Mouse (Mus musculus) granulocyte monocyte progenitor cell, adult 5-6 weeks (primary cell): ENCODE measurements around the gene Lpcat1. TPM values are rescaled to one million over a fixed set of nuclear protein-coding genes. Genes with fewer than 3 reads are reported as not detected.

ENCODE experiments used
- ATAC-seq: replicated peaks from 2 replicates; pipeline ENCODE4 v1.8.0; 2016; ENCODE audit warnings: mild to moderate bottlenecking, moderate TSS enrichment, inconsistent platforms; ENCODE audit not compliant: poor library complexity, severe bottlenecking
- total RNA-seq, 2 experiments: library from RNA; stranded (forward) in 1 of 2; stranded (reverse) in 1 of 2; fragments of 200-712, 200-1000 nt in 1 of 2; fragments of >200 nt in 1 of 2; fragmentation: Nextera tagmentation in 1 of 2; gene quantifications; 2 replicates each; pipeline ENCODE4 v1.2.3; 2014 to 2017

The Lpcat1 gene
- total RNA-seq, 2 experiments from 2014 or later, result 19.0 to 32.3 TPM

DNA sequence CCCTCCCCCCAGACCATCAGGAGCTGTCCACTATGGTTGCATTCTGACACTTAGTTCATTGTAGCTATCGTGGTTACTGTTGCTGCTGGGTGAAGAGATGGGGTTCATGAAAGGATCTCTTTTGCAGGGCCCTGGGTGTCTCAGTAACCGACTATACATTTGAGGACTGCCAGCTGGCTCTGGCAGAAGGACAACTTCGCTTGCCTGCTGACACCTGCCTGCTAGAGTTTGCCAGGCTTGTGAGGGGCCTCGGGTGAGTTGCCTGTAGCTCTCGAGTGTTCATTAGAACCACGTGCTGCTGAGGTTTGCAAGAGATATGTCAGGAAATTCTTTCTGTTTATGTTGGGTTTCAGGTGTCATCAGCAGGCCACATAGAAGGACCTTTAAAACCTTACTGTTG, 42.9 kb downstream of the Lpcat1 start:
- ATAC-seq, result no peak

DNA sequence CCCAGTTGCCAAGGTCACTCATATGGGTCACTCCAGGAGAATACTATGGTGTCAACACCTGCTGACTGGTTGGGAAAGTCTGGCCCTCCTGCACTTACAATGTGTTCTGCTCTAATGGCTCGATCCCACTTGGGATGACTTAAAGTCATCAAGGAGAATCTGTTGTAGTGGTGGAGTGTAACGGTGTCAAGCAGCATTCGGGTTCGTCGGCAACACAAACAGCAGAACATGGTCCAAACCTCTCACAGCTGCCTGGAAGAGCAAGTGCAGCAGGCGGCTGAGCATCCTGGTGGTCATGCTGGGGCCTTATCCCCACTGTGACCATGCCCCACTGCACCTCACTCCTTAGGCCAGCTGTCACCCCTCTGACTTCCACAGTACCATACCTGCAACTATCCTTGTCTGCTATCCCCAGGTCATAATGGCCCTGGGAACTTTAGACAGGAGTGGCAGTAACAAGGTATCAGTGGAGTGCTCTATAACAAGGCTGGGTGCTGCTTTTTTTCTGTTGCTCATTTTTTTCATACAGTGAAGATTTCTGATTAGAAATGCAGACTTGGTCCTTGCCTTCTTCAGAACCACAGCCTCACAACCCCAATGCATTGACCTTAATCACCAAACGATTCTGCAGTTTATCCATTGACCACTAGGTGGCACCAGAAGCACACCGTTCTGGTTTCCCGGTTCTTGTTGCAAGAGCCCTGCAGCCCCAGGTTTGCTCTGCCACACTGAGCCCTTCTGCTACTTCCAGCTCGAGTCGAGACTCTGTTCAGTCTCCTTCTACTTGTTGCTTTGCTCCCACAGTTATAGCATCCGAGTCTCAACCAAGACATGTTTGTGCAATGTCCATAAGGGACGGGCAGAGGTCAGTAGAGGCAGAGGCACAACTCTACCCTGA, 46.0 kb downstream of the Lpcat1 start:
- peak; percentile 90 for ATAC-seq

DNA sequence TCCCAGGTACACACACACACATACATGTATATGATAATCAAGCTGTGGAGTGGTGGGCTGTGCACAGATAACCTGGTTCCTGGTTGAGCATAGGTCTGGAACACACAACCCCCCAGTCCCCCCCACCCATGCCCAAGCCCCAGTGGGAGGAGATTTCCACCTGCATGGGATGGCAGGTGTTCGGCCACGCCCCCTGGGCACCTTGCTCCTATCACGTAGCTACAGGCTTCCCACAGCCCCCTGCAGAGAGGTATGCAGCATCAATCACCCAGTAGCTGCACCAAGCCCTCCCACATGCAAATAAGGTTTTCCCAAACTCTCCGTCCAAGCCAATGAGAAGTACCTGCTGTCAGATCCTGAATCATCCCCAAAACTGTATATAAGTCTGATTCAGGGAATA, 49.9 kb downstream of the Lpcat1 start:
- no peak for ATAC-seq

DNA sequence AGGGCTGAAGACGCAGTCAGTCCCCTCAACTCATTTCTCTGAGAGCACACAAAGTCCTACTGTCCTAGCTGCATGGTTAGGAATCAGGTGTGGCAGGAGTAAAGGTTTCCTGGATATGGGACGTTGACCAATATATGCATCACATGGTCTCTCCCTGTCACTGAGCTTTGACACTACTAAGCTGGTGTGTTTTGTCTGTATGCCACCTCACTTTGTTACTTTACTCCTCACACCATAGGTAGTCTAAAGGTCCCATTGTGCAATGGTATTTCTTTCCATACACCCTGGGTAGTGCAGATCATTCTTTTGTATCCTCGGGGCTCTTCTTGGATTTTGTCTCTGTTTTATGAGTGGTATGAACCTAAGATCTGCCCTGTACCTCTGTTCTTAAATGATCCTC, 66.7 kb downstream of the Lpcat1 start:
- ATAC-seq, result no peak

DNA sequence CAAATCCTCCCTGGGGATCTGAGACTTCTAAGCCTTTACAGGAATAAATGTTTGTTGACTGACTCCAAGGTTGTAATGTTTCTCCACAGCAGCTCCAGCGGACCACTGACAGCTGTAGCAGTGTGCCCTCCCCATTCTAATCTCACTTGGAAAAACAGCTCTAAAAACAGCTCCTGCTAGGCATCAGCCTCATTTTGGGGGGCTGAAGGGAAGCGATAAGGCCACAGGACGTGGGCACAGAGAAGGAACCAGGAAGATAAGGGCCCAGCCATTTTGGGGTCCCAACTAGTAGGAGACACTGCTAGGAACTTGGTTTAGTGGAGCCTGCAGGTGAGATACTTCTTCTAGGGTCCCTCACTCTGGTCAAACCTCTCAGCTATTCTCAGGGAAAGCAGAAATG, 68.3 kb downstream of the Lpcat1 start:
- ATAC-seq, result no peak

DNA sequence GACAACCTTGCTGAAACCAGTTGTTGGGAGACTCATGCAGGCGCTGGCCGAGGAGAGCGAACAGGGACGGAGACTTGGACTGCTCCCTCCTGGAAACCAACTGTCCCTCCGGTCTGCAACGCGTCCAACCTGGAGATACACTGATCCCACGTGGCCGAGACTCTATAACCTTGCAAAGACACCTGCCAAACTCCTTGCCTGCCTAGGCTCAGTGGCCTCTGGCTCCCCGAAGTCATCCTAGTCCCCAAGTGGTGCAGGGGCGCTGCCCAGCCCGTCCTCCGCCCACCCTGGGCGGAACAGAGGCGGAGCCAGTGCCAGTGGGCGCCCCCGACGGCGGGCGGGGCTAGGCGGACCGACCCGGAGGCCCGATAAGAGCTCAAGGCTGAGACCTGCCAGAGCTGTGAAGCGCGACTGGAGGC, 69.4 kb downstream of the Lpcat1 start, which contains the start of gene Slc6a3:
TSS of gene Slc6a3 (plus strand) at position 345 of the 419 bp plus-strand sequence.
- peak; percentile 88 for ATAC-seq

DNA sequence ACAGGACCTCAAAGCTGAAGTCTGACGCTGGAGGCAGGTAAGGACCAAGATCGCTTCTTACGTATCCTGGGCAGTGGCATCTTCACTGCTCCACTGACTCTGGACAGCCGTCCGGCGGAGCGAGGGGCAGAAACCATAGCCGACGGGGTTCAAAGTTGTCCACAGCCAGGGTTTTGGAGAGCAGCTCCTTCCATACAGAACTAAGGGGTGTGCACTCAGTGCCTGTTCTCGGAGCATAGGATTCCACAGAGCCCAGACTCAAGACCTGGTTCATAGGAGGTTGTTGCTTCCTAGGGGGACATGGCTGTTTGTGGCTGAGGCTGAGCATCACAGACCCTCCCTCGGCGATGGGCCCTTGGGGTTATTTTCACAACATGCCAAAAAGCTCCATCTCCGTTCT, 69.8 kb downstream of the Lpcat1 start:
- no peak for ATAC-seq

DNA sequence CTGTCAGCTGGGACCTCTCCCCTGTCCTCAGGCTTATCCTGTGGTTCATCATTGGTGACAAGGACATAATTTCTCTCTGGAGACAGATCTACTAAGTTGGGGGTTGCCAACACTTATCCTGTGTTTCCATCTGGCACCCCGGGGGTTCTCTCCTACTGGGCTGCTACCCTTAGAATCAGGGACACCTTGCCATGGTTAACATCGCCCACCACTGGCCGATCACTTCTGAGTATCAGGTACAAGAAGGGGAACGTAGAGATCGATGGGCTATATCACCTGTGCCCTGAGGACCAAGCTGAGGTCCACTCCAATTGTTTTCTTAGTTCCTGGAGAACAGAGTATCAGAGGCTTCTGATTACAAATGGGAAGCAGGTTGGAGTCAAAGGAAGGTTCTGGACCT, 97.2 kb downstream of the Lpcat1 start:
- ATAC-seq, result no peak

Other genes with a start within 250 kb of the Lpcat1 start
- not detected in 2 replicates for gene Irx4, start 206.7 kb upstream of the Lpcat1 start, total RNA-seq (2014; fragmentation: Nextera tagmentation)
- not detected in 2 replicates for gene Irx4, start 206.7 kb upstream of the Lpcat1 start, total RNA-seq (2017)
- 97.8 and 116 TPM in 2 replicates for gene Mrpl36, start 138.7 kb upstream of the Lpcat1 start, total RNA-seq (2014; fragmentation: Nextera tagmentation)
- gene Mrpl36, start 138.7 kb upstream of the Lpcat1 start, total RNA-seq (2017), result 37.9 and 66.9 TPM in 2 replicates
- 207 and 242 TPM in 2 replicates for gene Ndufs6, start 138.7 kb upstream of the Lpcat1 start, total RNA-seq (2014; fragmentation: Nextera tagmentation)
- gene Ndufs6, start 138.7 kb upstream of the Lpcat1 start, total RNA-seq (2017), result 98.5 and 102 TPM in 2 replicates
- gene Slc6a3, start 69.5 kb downstream of the Lpcat1 start, total RNA-seq (2014; fragmentation: Nextera tagmentation), result not detected in 2 replicates
- gene Slc6a3, start 69.5 kb downstream of the Lpcat1 start, total RNA-seq (2017), result not detected in 2 replicates
- gene Clptm1l, start 136.8 kb downstream of the Lpcat1 start, total RNA-seq (2014; fragmentation: Nextera tagmentation), result 203 and 212 TPM in 2 replicates
- 80.6 and 81.1 TPM in 2 replicates for gene Clptm1l, start 136.8 kb downstream of the Lpcat1 start, total RNA-seq (2017)
- gene Tert, start 159.7 kb downstream of the Lpcat1 start, total RNA-seq (2014; fragmentation: Nextera tagmentation), result 4.5 TPM in 1 of 2 replicates, not detected in the other
- gene Tert, start 159.7 kb downstream of the Lpcat1 start, total RNA-seq (2017), result 2.2 TPM in 1 of 2 replicates, not detected in the other
- not detected in 2 replicates for gene Slc6a18, start 210.8 kb downstream of the Lpcat1 start, total RNA-seq (2014; fragmentation: Nextera tagmentation)
- gene Slc6a18, start 210.8 kb downstream of the Lpcat1 start, total RNA-seq (2017), result not detected in 2 replicates
- not detected in 2 replicates for gene Slc6a19, start 237.7 kb downstream of the Lpcat1 start, total RNA-seq (2014; fragmentation: Nextera tagmentation)
- not detected in 2 replicates for gene Slc6a19, start 237.7 kb downstream of the Lpcat1 start, total RNA-seq (2017)